Mouse (Mus musculus) mesoderm, embryonic 11.5 days (tissue): ENCODE results near the gene Gpalpp1.

ENCODE experiments used
- DNase-seq: peaks from one replicate; pipeline ENCODE4 v3.0.0-alpha.2; 2012; ENCODE audit warnings: low read depth, low spot score

Gene Gpalpp1

DNA sequence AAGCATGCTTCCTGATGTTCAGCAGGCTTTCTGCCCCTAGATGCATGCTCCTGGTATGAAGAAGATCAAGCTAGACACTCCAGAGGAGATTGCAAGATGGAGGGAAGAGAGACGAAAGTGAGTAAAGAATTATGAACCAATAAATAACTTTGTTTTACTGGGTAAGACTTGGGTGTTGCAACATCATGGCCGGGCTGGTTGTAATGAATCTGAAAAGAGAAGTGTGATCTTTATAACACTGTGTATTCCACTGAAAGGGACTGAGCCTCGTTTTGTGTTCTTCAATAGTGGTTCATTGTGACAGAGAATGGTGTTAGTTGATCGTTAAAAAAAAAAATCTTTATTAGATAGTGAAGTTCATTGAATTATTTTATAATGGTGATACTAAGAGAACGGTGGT, 5.2 kb upstream of the Gpalpp1 start:
- DNase-seq = no peak

DNA sequence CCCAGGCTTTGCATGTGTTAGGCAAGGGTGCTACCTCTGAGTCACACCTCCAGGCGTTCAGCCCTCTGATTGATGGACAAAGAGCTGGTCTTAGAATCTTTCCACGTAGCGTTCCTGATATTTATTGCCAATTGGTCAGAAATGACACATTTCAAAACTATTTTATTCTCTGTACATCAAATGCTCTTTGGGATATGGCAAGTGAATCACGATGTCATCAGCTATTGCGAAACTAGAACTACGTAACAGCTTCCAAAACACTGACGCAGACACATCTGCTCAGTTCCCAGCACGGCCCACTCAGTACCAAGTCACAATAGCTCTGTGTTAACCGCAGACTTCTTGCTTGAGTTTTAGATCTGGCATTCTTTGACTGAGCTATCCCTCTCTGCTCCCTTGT, 11.0 kb downstream of the Gpalpp1 start:
- DNase-seq = no peak

DNA sequence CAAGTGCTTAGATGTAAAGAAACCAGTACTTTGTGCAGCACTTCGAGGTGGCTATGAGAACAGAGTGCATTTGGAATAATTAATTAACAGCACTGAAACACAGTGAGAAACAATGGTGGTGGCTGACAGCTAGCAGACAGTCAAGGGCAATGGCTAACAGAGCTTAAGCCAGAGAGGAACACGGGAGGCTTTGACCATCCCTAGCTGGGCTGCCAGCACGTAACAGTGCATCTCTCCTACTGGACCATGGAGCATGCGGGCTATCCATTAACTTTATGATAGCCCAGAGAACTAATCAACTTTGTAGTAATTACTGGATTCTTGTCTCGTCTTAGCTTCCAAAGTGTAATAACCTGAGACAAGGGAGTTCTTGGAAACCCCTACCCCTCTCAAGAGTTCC, 12.7 kb downstream of the Gpalpp1 start:
- DNase-seq = no peak

- DNase-seq = no peak
Measured at GRCm38 (mm10) chr14:76097244-76097643, 13.3 kb downstream of the Gpalpp1 start.

DNA sequence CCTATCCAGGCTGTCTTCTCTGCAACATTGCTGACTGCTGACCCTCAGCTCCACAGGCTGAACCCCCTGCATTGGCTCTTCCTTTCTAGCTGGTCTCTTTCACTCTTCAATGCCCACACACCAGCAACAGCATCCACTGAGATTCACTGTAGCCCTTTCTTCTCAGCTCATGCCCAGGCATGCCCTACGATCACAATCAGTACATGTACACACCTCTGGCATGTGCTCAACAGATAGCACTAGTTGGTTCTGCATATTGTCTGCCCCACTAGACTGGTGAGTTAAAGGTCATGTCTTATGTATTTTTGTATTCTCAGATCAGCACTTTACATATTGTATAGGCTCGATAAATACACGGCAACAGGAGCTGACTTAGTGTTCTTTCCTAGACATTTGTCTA, 26.4 kb downstream of the Gpalpp1 start:
- no peak for DNase-seq

GRCm38 (mm10) chr14:76082086-76082636, 28.4 kb downstream of the Gpalpp1 start:
- DNase-seq = no peak

GRCm38 (mm10) chr14:76081451-76081850, 29.1 kb downstream of the Gpalpp1 start:
- peak; percentile 42 for DNase-seq

DNA sequence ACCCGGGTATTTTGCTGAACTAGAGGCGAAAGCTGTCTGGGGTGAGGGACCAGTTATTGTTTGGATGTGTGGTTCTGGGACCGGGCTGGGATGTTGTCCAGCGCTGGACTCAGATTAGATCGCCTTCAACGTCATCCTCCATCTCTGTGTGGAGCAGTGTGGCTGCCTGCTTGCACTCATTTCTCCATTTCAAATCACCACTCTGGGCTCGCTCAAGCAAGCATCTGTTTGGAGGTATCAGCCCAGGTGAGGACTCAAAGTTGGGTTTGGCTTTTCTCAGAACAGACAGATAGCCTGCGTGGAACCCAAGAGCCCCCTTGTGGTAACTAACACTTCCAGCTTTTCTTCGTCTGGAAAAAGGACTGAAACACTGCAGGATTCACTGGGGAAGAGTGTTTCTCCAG, 33.5 kb downstream of the Gpalpp1 start:
- DNase-seq = peak; percentile 63

DNA sequence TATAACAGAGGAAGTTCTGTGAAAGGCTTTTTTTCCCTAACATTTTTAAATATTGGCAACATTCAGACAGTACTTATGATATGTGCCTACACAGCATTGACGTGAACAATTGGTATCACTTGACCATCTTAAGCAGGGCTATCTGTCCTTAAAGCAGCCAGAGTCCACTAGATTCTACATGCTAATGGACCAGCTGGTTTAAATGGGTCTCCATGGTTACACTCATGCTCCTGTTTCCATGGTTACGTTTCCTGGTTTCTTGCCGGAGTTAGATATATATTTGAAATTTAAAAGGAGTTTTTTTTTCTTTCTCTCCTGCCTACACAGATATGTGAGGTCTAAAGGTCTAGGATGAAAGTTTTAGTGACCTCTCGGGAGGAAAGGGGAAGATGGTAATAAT, 34.0 kb downstream of the Gpalpp1 start:
- peak; percentile 31 for DNase-seq

DNA sequence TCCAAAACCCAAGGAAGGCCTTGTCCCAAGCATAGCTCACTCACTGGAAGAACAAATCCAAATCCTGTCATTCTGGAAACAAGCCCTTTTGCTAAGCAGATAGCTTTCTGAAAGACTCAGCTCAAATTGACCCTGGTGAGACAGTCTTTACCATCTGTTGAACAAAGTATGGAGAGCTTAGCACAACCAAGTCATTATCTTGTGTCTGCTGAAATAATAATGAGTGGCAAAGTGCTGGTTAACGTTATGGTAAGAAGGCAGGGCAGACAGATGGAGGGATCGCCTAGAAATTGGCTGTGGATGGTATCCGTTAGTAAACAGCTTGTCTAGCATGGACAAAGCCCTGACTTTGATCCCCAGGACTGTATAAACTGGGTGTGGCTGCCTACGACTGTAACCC, 34.8 kb downstream of the Gpalpp1 start:
- DNase-seq = no peak

DNA sequence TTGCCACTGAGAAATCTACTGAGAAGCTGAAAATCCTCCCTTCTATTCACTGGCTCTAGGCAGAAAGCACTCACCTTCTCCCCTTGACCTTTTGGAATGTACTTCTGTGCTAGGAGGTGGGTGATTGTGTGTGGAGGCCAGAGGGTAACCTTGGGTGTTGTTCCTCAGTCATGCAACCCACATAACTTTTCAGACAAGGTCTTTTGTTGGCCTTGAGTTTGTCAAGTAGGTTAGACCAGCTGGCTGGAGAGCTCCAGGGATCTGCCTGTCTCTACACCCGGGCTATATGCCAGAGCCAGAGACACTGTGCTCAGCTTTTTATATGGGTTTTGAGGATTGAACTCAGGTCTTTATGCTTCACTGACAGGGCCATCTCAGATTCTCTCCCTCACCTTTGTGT, 36.4 kb downstream of the Gpalpp1 start:
- DNase-seq = no peak

- DNase-seq = no peak
Measured at GRCm38 (mm10) chr14:76072626-76073025, 37.9 kb downstream of the Gpalpp1 start.

DNA sequence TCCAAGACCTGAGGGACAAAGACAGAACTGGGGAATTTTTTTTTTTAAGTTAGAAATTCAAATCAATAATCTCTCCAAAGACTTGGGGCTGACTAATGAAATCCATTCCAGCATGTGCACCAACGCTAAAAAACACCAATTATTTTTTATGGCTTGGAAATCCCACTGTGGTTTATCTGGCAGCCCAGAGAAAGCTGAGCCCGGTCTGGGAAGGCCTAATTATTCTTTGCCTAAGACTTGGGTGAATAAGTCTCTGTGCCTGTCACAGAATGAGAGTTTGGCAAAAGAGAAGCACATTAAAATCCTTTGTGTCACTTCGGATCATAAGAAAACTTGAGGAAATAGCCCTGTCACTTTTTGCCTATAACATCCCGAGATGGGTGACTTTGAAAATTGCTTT, 41.3 kb downstream of the Gpalpp1 start:
- DNase-seq = no peak

DNA sequence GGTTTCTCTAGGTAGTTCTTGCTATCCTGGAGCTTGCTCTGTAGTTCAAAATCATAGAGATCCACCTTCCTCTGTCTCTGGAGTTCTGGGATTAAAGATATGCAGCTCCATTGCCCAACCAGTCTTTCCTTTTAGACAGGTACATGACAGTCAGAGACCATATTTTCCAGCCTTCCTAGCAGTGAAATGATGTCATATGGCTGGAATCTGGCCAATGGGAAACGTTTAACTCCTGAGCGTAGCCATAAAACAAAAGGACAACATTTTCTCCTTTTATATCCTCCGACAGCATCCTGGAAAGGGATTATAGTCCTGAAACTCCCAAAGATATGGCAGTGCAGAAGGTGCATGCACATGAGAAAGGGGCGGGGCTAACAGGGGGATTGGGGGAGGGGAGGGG, 42.3 kb downstream of the Gpalpp1 start:
- no peak for DNase-seq

DNA sequence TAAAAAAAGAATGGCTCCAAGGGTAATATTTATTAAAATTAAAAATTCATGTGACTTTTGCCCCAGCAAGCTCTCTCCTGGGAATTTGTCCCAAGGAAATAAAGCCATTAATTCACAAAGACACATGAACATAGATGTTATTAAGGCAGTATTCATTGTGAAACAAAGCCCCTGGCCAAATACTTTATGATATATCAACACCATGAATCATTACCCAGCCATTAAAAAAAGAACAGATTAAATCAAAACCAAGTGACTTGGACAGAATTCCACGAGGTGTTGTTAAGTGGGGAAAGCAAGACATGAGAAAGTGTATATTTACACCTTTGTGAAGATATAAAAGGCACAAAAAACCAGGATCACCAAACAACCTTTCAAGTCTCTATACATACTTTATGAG, 43.3 kb downstream of the Gpalpp1 start:
- no peak for DNase-seq

DNA sequence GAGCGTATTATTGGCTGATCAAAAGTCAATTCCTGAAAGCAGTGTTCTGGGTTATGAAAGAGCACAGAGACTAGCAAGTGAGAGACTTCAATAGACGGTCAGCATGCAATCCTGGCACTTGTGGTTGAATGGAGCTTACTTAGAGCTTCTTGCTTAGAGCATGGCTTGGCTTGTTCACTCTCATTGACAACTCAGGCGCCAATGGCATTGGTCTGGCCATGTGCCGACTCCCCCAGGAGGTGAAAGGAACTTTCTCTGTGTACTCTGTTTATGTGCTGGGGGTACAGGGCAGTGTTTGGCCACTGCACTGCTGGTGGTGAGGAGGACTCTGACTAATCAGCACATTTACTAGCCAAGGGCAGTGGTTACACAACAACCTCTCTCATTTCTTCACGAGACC, 51.1 kb downstream of the Gpalpp1 start:
- no peak for DNase-seq

DNA sequence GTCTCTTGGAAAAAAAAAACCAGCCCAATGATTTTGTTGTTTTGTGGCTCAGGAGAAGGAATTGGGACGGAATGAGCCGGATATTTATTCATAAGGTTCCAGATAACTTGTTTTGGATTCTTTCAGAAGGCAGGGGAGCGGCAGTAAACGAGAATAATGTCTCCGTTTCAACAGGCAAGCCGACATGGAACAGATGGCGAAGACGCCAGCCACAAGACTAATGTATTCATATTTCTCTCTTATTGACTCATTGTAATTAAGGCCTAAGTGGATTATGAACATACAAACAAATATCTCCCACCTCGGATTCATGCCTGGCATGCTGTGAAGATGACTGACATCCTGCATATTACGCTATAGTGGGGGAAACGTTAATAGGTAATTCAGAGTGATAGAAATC, 56.8 kb downstream of the Gpalpp1 start:
- no peak for DNase-seq

- DNase-seq = no peak
Measured at GRCm38 (mm10) chr14:76051966-76052365, 58.6 kb downstream of the Gpalpp1 start.

- DNase-seq = no peak
Measured at GRCm38 (mm10) chr14:76045767-76046166, 64.8 kb downstream of the Gpalpp1 start.

DNA sequence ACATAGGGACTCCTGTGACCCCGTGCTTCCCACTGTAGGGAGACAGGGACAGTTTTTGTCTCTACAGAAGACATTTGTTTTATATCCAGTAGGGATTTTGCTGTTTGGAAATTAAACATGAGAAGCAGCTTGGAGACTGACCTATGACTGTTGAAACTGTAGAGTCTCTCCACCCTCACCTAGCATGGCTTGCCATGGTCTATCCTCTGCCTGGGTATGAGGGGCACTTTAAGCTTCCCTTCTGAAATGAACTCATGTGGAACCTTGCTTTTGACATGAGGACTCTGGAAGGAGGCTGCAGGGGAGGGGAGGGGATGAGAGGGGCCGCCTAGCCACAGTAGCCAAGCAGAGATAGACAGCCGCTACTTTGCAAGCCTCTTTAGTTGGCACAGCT, 66.4 kb downstream of the Gpalpp1 start:
- DNase-seq = no peak

- DNase-seq = no peak
Measured at GRCm38 (mm10) chr14:76043251-76044163, 67.1 kb downstream of the Gpalpp1 start.
